Mouse (Mus musculus): ENCODE results near the gene Ciz1.

The Ciz1 gene

GRCm38 (mm10) chr2:32381141-32381774 is 29.1 kb downstream of the Ciz1 start:
- DNase-seq (ENCODE audit: low spot score), result no peak

- DNase-seq (ENCODE audit: low spot score), result peak; percentile 90
Measured at GRCm38 (mm10) chr2:32381775-32382223, 29.7 kb downstream of the Ciz1 start, which contains the start of gene 1110008P14Rik. TSS of gene 1110008P14Rik (minus strand) at chr2:32381938.

GRCm38 (mm10) chr2:32382689-32383088 is 30.6 kb downstream of the Ciz1 start:
- DNase-seq (ENCODE audit: low spot score), result no peak

GRCm38 (mm10) chr2:32387706-32388490 is 35.8 kb downstream of the Ciz1 start, which contains the start of gene Lcn2:
TSS of gene Lcn2 (minus strand) at chr2:32388252.
- DNase-seq (ENCODE audit: low spot score), result no peak

- no peak for DNase-seq (ENCODE audit: low spot score)
Measured at GRCm38 (mm10) chr2:32389157-32389556, 37.0 kb downstream of the Ciz1 start.

GRCm38 (mm10) chr2:32390871-32391270 is 38.7 kb downstream of the Ciz1 start:
- DNase-seq (ENCODE audit: low spot score), result no peak

GRCm38 (mm10) chr2:32392063-32392462 is 39.9 kb downstream of the Ciz1 start:
- DNase-seq (ENCODE audit: low spot score), result no peak

GRCm38 (mm10) chr2:32394973-32395372 is 42.8 kb downstream of the Ciz1 start:
- no peak for DNase-seq (ENCODE audit: low spot score)

GRCm38 (mm10) chr2:32395484-32395945 is 43.4 kb downstream of the Ciz1 start, which contains the start of gene Ptges2:
TSS of gene Ptges2 (plus strand) at chr2:32395896.
- peak; percentile 85 for DNase-seq (ENCODE audit: low spot score)

- DNase-seq (ENCODE audit: low spot score), result peak; percentile 89
Measured at GRCm38 (mm10) chr2:32395946-32396621, 44.0 kb downstream of the Ciz1 start.

GRCm38 (mm10) chr2:32396695-32397094 is 44.6 kb downstream of the Ciz1 start:
- no peak for DNase-seq (ENCODE audit: low spot score)

GRCm38 (mm10) chr2:32404663-32405062 is 52.5 kb downstream of the Ciz1 start:
- peak; percentile 78 for DNase-seq (ENCODE audit: low spot score)

GRCm38 (mm10) chr2:32407144-32407824 is 55.2 kb downstream of the Ciz1 start:
- DNase-seq (ENCODE audit: low spot score), result no peak

- no peak for DNase-seq (ENCODE audit: low spot score)
Measured at GRCm38 (mm10) chr2:32408429-32409424, 56.6 kb downstream of the Ciz1 start.

- DNase-seq (ENCODE audit: low spot score), result no peak
Measured at GRCm38 (mm10) chr2:32411407-32411806, 59.3 kb downstream of the Ciz1 start.

GRCm38 (mm10) chr2:32412742-32413531 is 60.8 kb downstream of the Ciz1 start:
- no peak for DNase-seq (ENCODE audit: low spot score)

GRCm38 (mm10) chr2:32413936-32414335 is 61.8 kb downstream of the Ciz1 start:
- DNase-seq (ENCODE audit: low spot score), result no peak

- DNase-seq (ENCODE audit: low spot score), result no peak
Measured at GRCm38 (mm10) chr2:32415801-32416200, 63.7 kb downstream of the Ciz1 start.

- DNase-seq (ENCODE audit: low spot score), result no peak
Measured at GRCm38 (mm10) chr2:32416556-32416955, 64.4 kb downstream of the Ciz1 start.

GRCm38 (mm10) chr2:32417486-32417885 is 65.4 kb downstream of the Ciz1 start:
- no peak for DNase-seq (ENCODE audit: low spot score)
